Mouse (Mus musculus) mouse trophoblast stem cell (cell line): ENCODE data around the gene Frmd6.

Experiments
- in situ Hi-C, 2 experiments: fragments of 300-500 bp; cut with MseI, MboI; formaldehyde crosslinking; loops; 2 replicates in 1 of 2; 3 replicates in 1 of 2; pipeline ENCODE4 v1.15.1; 2025

Gene Frmd6

GRCm38 (mm10) chr12:70851342-70851960 is 26.1 kb downstream of the Frmd6 start:
- in situ Hi-C loops = no loop called here

- in situ Hi-C loops = no loop called here
Observed at GRCm38 (mm10) chr12:70853026-70853425, 27.7 kb downstream of the Frmd6 start.

DNA sequence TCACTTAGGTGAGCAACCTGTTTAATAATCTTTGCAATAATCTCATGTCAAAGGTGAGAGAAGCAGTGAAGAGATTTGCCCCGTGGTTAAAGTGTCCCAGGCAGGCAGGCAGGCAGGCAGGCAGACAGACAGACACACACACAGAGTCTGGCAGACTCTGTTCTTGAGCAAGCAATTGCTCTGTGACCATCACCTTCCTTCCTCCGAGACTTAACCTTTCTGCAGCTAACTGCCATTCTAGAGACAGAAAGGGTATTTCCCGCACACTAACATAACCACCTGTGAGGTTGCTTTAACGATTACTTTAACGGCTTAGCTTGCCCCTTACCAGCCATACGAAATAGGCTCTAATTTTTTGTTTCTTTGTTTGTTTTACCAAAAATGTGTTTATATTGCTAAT is 30.4 kb downstream of the Frmd6 start:
- in situ Hi-C loops = no loop called here

DNA sequence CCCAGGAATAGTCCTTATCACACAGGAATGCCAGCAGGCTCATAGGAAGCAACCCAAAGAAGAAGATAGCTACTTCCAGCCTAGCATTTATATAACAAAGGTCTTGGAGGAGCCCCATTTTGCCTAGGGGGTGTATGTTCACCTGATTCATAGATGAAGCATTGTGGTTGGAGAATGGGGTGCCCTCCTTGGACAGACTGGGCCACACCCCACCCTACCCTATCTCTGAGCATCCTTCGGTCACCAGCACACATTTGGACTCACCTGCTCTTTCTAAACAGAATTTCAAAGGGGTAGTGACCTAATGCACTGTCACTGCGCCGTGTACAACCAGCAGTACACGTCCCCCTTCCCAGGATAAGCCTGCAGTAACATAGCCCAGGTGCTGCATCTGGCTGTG is 31.5 kb downstream of the Frmd6 start:
- in situ Hi-C loops = no loop called here

GRCm38 (mm10) chr12:70863281-70863680 is 38.0 kb downstream of the Frmd6 start:
- in situ Hi-C loops = no loop called here

GRCm38 (mm10) chr12:70867780-70868179 is 42.5 kb downstream of the Frmd6 start:
- in situ Hi-C loops = no loop called here

- in situ Hi-C loops = no loop called here
Observed at GRCm38 (mm10) chr12:70868190-70868987, 43.1 kb downstream of the Frmd6 start.

DNA sequence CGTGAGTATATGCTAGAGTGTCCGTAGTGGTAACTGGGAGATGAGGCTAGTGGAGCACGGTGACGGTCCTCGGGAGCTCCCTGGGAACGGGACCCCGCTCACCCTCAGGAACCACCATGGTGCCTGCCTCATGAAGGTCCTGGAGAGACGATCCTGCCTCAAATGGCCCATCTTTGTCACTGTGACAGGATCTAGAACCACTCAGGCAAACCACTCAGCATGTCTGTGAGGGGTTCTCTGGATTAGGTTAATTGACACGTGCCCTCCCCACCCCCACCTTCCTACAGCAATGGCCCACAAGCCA is 43.6 kb downstream of the Frmd6 start:
- in situ Hi-C loops = no loop called here

- in situ Hi-C loops = no loop called here
Observed at GRCm38 (mm10) chr12:70873544-70873943, 48.2 kb downstream of the Frmd6 start.

GRCm38 (mm10) chr12:70876270-70876998 is 51.1 kb downstream of the Frmd6 start:
- in situ Hi-C loops = no loop called here

DNA sequence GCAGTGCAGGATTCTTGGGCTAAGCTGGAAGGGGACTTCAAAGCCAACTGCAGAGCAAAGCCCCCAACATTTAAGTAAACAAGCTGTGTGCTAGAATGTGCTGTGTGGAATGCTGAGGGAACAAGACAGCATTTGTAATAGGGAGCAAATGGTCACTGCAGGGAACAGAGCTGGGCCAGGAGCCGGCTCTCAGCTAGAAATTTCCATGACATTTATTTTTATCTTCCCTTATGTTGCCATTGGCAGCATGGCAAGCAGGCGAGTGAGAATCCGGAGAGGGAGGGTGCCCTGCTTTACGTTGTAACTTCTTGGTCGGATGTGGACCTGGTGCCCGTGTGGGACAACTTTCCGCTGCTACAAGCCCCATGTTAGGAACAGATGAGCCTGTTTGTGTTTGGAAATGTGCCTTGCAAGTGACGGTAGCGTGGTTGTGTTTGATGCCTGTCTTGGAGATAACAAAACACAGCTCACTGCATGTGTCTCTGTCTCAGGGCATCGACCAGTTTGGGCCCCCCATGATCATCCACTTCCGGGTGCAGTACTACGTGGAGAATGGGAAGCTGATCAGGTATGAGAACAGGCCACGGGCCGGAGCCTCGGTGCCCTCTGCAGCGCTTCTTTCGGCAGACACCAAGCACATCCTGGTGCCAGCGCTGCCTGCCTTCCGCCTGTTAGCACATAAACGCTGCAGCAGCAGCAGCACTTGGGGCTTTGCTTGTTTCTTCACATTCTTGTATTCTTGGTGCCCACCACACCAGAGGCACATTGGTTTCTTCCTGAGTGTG is 52.8 kb downstream of the Frmd6 start:
- in situ Hi-C loops = no loop called here

DNA sequence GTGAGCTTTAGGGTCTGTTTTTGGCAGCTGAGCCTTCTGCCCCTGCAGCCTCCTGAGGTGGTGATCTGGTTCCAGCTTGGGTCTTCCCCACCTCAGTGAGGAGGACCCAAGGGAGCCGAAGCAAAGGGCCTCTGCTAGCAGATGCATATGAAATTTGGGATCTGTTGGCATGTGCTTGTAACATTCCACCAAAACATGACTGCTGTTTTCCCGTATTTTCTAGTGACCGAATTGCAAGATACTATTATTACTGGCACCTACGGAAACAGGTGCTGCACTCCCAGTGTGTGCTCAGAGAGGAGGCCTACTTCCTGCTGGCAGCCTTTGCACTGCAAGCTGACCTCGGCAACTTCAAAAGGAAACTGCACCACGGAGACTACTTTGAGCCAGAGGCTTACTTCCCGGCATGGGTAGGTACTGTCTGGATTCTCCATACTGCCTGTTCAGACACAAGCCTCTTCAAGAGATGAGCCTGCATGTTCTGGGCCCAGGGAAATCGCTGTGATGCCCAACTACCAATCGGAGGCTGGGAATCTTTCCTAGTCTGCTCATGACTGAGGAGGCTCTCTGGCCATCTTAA is 55.2 kb downstream of the Frmd6 start:
- in situ Hi-C loops = no loop called here

DNA sequence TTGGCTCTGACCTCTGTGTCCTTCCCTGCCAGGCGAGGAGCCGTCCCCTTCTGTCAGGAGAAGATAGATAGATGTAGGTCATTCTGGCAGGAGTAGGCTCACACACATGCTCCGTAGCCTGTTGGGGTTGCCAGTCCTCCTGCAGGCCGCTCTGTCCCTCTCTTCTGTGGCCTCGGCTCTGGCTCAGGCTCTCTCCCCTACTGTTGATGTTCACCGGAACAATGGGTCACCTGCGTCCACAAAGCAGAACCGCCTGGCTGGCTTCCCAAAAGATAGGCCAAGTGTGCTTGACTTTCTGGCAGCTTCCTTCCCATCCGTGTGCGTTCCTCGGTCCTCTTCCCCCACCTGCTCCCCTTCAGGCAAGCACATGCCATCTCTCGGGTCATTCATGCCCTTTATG is 56.0 kb downstream of the Frmd6 start:
- in situ Hi-C loops = no loop called here

- in situ Hi-C loops = no loop called here
Observed at GRCm38 (mm10) chr12:70881854-70882253, 56.5 kb downstream of the Frmd6 start.

- in situ Hi-C loops = no loop called here
Observed at GRCm38 (mm10) chr12:70883141-70883540, 57.8 kb downstream of the Frmd6 start.

DNA sequence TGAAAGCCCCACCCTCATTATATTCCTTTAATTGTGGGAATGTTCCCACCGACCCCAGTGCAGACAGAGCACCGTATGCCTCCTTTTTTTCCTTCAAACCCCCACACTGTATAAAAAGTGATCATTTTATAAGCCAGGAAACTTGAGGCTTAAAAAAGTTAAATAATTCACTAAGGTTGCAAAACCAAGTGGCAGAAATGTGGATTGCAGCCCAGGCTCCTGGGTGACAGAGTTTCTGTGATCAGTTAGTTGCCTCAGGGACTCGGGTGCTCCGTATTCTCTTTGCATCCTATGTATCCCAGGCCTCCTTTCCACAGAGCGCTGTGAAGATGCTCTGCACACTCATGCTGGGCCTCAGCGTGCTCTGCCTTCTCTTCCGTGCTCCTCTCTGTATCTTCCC is 58.8 kb downstream of the Frmd6 start:
- in situ Hi-C loops = no loop called here

GRCm38 (mm10) chr12:70884973-70885372 is 59.7 kb downstream of the Frmd6 start:
- in situ Hi-C loops = no loop called here

GRCm38 (mm10) chr12:70885576-70885975 is 60.3 kb downstream of the Frmd6 start:
- in situ Hi-C loops = no loop called here

GRCm38 (mm10) chr12:70890405-70890804 is 65.1 kb downstream of the Frmd6 start:
- in situ Hi-C loops = no loop called here

GRCm38 (mm10) chr12:70890874-70891470 is 65.7 kb downstream of the Frmd6 start:
- in situ Hi-C loops = no loop called here

DNA sequence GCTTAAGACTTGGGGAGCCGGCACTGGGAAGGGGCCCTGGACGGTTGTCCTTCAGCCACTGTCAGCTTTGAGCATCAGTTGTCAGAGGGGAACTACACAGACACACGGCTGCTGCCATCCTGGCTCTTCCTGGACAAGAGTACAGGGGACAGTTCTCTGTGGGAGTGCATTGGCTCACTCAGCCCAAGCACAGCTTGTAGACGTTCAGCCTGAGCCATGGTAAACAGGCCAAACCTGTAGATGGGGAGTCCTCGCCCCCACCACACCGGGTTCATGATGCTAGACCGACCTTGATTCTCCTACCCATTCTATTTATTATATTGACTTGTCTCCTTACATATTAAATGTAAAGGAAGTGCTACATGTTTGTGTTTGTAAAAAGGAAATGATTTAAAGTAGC is 70.0 kb downstream of the Frmd6 start:
- in situ Hi-C loops = no loop called here
